Mouse (Mus musculus) activated CD4-positive, CD25-positive, alpha-beta regulatory T cell, adult 4 months (primary cell): ENCODE data around the gene Bcam. TPM values are rescaled to one million over a fixed set of nuclear protein-coding genes. Genes with fewer than 3 reads are reported as not detected.

Source experiments
- ATAC-seq: one replicate; pipeline ENCODE4 v1.8.0; 2017
- polyA plus RNA-seq, 2 experiments: library from polyadenylated mRNA; unstranded; fragments of 100-300 nt; shearing (Covaris generic); gene quantifications; one replicate each; pipeline ENCODE4 v1.2.1; 2017

Gene Bcam
- polyA plus RNA-seq, 2 experiments from 2014 or later, result 1.4 to 1.6 TPM

GRCm38 (mm10) chr7:19719200-19719599 is 51.6 kb downstream of the Bcam start:
- ATAC-seq, result no peak

GRCm38 (mm10) chr7:19718297-19718952 is 52.4 kb downstream of the Bcam start:
- ATAC-seq, result no peak

- no peak for ATAC-seq
These were observed 53.5 kb downstream of the Bcam start for GRCm38 (mm10) chr7:19717346-19717745.

GRCm38 (mm10) chr7:19716822-19717221 is 54.0 kb downstream of the Bcam start:
- no peak for ATAC-seq

- no peak for ATAC-seq
These were observed 54.6 kb downstream of the Bcam start for GRCm38 (mm10) chr7:19716055-19716682.

GRCm38 (mm10) chr7:19715239-19716054 is 55.4 kb downstream of the Bcam start, which contains the start of gene Tomm40:
Gene Tomm40, minus strand, starts transcription at chr7:19715438.
- ATAC-seq, result peak; percentile 90

GRCm38 (mm10) chr7:19714836-19715235 is 56.0 kb downstream of the Bcam start:
- ATAC-seq, result no peak

GRCm38 (mm10) chr7:19713598-19713997 is 57.2 kb downstream of the Bcam start:
- ATAC-seq, result no peak

GRCm38 (mm10) chr7:19713196-19713595 is 57.6 kb downstream of the Bcam start:
- no peak for ATAC-seq

GRCm38 (mm10) chr7:19712414-19712813 is 58.4 kb downstream of the Bcam start:
- ATAC-seq, result no peak

GRCm38 (mm10) chr7:19710650-19711049 is 60.2 kb downstream of the Bcam start:
- ATAC-seq, result no peak

Other genes starting within 250 kb of the Bcam start
- gene Ppp1r37, start 207.9 kb downstream of the Bcam start, polyA plus RNA-seq, result 1 to 10 TPM; 3.2 TPM
- gene Zfp296, start 193.7 kb downstream of the Bcam start, polyA plus RNA-seq, result 1 to 10 TPM in 1 of 2 experiments, under 1 TPM in 1; 0.46 to 2.3 TPM
- 10 to 100 TPM; 88.3 to 91.8 TPM for gene Gemin7, start 193.4 kb downstream of the Bcam start, polyA plus RNA-seq
- 1 to 10 TPM; 8.4 to 9.7 TPM for gene Clasrp, start 166.5 kb downstream of the Bcam start, polyA plus RNA-seq
- gene Relb, start 141.6 kb downstream of the Bcam start, polyA plus RNA-seq, result 10 to 100 TPM; 12.6 to 14.5 TPM
- gene Clptm1, start 106.0 kb downstream of the Bcam start, polyA plus RNA-seq, result 10 to 100 TPM; 35.4 to 40.9 TPM
- gene Apoc2, start 93.1 kb downstream of the Bcam start, polyA plus RNA-seq, result not detected
- not detected for gene Gm44805, start 89.6 kb downstream of the Bcam start, polyA plus RNA-seq
- under 1 TPM in 1 of 2 experiments, not detected in 1; 0.44 TPM for gene Apoc4, start 89.5 kb downstream of the Bcam start, polyA plus RNA-seq
- not detected for gene Apoc1, start 78.4 kb downstream of the Bcam start, polyA plus RNA-seq
- gene Apoe, start 71.8 kb downstream of the Bcam start, polyA plus RNA-seq, result 10 to 100 TPM in 1 of 2 experiments, 1 to 10 TPM in 1; 4.1 to 16.0 TPM
- gene Tomm40, start 55.6 kb downstream of the Bcam start, polyA plus RNA-seq, result 10 to 100 TPM in 1 of 2 experiments, 1 to 10 TPM in 1; 5.7 to 11.7 TPM
- gene Nectin2, start 20.5 kb downstream of the Bcam start, polyA plus RNA-seq, result under 1 TPM in 1 of 2 experiments, not detected in 1; 0.56 TPM
- gene Cblc, start 25.8 kb upstream of the Bcam start, polyA plus RNA-seq, result not detected
- gene Bcl3, start 51.8 kb upstream of the Bcam start, polyA plus RNA-seq, result 10 to 100 TPM; 15.9 to 19.5 TPM
- not detected for gene Gm19345, start 81.0 kb upstream of the Bcam start, polyA plus RNA-seq
- under 1 TPM in 1 of 2 experiments, not detected in 1; 0.40 TPM for gene Ceacam16, start 90.3 kb upstream of the Bcam start, polyA plus RNA-seq
- gene Ceacam19, start 116.9 kb upstream of the Bcam start, polyA plus RNA-seq, result not detected
- 10 to 100 TPM; 17.4 to 24.1 TPM for gene Pvr, start 150.1 kb upstream of the Bcam start, polyA plus RNA-seq
- 1 to 10 TPM; 7.5 to 8.9 TPM for gene Igsf23, start 179.7 kb upstream of the Bcam start, polyA plus RNA-seq
- gene Ceacam20, start 194.4 kb upstream of the Bcam start, polyA plus RNA-seq, result not detected
- not detected for gene Nlrp9b, start 220.4 kb upstream of the Bcam start, polyA plus RNA-seq